Comparison of ENCODE assay signal across 15 mouse cellular contexts in the genomic region with DNA sequence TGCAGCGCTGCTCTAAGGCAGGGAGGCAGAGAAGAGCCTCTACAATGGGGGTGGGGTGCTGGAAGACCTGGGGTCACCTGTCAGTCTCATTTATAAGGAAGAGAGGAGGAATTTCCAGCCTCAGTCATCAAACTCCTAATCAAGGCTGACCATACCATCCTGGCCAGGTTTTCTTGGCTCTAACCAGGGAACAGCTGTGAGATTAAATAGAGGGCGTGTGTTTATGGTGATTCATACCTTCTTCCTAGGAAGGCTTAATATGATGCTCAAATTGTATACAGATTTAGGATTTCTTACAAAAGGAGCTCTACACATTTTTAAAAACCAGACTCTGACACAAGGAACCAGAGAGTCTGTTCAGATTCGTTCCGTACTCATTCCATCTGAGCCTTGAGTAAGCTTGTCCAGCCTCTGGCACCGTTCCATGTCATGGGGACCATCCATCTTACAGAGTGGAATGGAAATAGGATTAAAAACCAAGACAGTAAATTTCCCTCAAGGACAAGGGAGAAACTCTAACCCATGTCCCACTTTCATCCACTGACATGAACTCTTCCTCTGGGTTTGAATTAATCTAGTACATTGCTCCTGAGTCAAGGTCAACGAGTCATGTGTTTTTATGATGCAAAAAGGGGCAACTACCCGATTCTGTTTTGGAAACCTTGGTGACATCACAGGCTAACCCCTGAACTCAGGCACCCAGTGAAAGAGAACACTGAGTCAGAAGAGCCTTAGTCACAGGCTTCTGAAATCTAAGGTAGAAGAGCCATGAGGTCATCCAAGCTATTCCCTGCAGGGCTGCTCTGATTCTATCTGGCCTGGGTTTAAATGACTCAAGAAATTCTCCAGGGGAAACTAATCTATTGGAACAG. TPM values are rescaled to one million over a fixed set of nuclear protein-coding genes. Genes with fewer than 3 reads are reported as not detected.
DNase-seq lines count a peak whose midpoint lies in the region; ATAC-seq lines count a peak whose summit lies in the region.
"Had no signal": no experiment of that assay in that cellular context is flagged by ENCODE, and none has a peak within 500 bp of the region (broad histone marks: within the 10 kb centered on the region; RNA-seq: fewer than 3 reads in every experiment).

No protein-coding gene starts in this region.

- H3K4me2 ChIP-seq in neural tube, embryonic 13.5 days, result no peak overlapping the region
- no peak overlapping the region for H3K4me2 ChIP-seq in stomach, embryonic 16.5 days (ENCODE audit: low read depth, low read length)
- no peak overlapping the region for H3K4me2 ChIP-seq in midbrain, embryonic 11.5 days
- H3K4me2 ChIP-seq: midbrain, embryonic 15.5 days had no signal

- peak; percentile 35 for DNase-seq in cerebellum, adult 9-11 months
- no peak for DNase-seq in cerebellum, adult 11 months
- DNase-seq in neural tube, embryonic 10.5 days (ENCODE audit: extremely low spot score, low spot score), result no peak
- no peak for DNase-seq in midbrain, embryonic 11.5 days (ENCODE audit: low spot score, missing footprints)
- no peak for DNase-seq in embryo, embryonic 9.5 days (ENCODE audit: extremely low spot score)
- DNase-seq: liver, postnatal 0 days; thymus, adult 2 months had no signal

- no peak overlapping the region for H3K9ac ChIP-seq in neural tube, embryonic 13.5 days
- H3K9ac ChIP-seq in stomach, embryonic 16.5 days (ENCODE audit: low read length), result no peak overlapping the region
- H3K9ac ChIP-seq in midbrain, embryonic 11.5 days (ENCODE audit: low read length), result no peak overlapping the region
- H3K9ac ChIP-seq: liver, postnatal 0 days; midbrain, embryonic 15.5 days had no signal

- no peak for ATAC-seq in neural tube, embryonic 13.5 days (ENCODE audit: low read depth)
- ATAC-seq in stomach, embryonic 16.5 days (ENCODE audit: insufficient read depth, low FRiP score), result no peak
- no peak for ATAC-seq in midbrain, embryonic 11.5 days (ENCODE audit: low FRiP score)
- ATAC-seq: inflammation-experienced regulatory T-cells, adult 6 months; liver, postnatal 0 days; midbrain, embryonic 15.5 days had no signal

- peaks cover 54% of the 10 kb centered on the region for H3K36me3 ChIP-seq in neural tube, embryonic 13.5 days
- no peaks in the 10 kb centered on the region for H3K36me3 ChIP-seq in stomach, embryonic 16.5 days (ENCODE audit: control insufficient read depth, insufficient read depth, low read length)
- peaks cover 11% of the 10 kb centered on the region for H3K36me3 ChIP-seq in midbrain, embryonic 11.5 days (ENCODE audit: control insufficient read depth, insufficient read depth, low read length)

- 88% methylated on average over 7 of the region's 7 CpGs for WGBS in neural tube, embryonic 13.5 days
- 52% methylated on average over 7 of the region's 7 CpGs for WGBS in stomach, embryonic 16.5 days
- 92% methylated on average over 7 of the region's 7 CpGs for WGBS in midbrain, embryonic 11.5 days

- H3K9me3 ChIP-seq in neural tube, embryonic 13.5 days, result no peaks in the 10 kb centered on the region
- no peaks in the 10 kb centered on the region for H3K9me3 ChIP-seq in stomach, embryonic 16.5 days (replicated peaks; ENCODE audit: control insufficient read depth, low read length)
- no peaks in the 10 kb centered on the region for H3K9me3 ChIP-seq in midbrain, embryonic 11.5 days (ENCODE audit: control insufficient read depth, low read length)
- H3K9me3 ChIP-seq: limb, embryonic 10.5 days; midbrain, embryonic 15.5 days had no signal

- no peaks in the 10 kb centered on the region for H3K27me3 ChIP-seq in neural tube, embryonic 13.5 days
- no peaks in the 10 kb centered on the region for H3K27me3 ChIP-seq in stomach, embryonic 16.5 days (ENCODE audit: control insufficient read depth, insufficient read depth, low read length)
- H3K27me3 ChIP-seq in midbrain, embryonic 11.5 days (ENCODE audit: control insufficient read depth, insufficient read depth, low read length), result no peaks in the 10 kb centered on the region
- H3K27me3 ChIP-seq: midbrain, embryonic 15.5 days had no signal

- H3K4me3 ChIP-seq in neural tube, embryonic 13.5 days, result no peak overlapping the region
- H3K4me3 ChIP-seq in brown adipose tissue, adult 24 weeks (ENCODE audit: insufficient read depth, low read depth, low read length), result no peak overlapping the region
- H3K4me3 ChIP-seq in stomach, embryonic 16.5 days (replicated peaks; ENCODE audit: low read length), result no peak overlapping the region
- no peak overlapping the region for H3K4me3 ChIP-seq in midbrain, embryonic 11.5 days (ENCODE audit: low read depth, low read length)
- H3K4me3 ChIP-seq: erythroblast, embryonic 14.5 days; limb, embryonic 10.5 days; midbrain, embryonic 15.5 days had no signal

- peaks cover 37% of the 10 kb centered on the region for H3K4me1 ChIP-seq in neural tube, embryonic 13.5 days (replicated peaks)
- peaks cover 2% of the 10 kb centered on the region; the same call in 1 of the 2 replicates for H3K4me1 ChIP-seq in brown adipose tissue, adult 24 weeks (ENCODE audit: control insufficient read depth, insufficient read depth, insufficient read length, low read length)
- peaks cover 42% of the 10 kb centered on the region for H3K4me1 ChIP-seq in stomach, embryonic 16.5 days (ENCODE audit: control insufficient read depth, insufficient read depth, low read length)
- peaks cover 15% of the 10 kb centered on the region for H3K4me1 ChIP-seq in midbrain, embryonic 11.5 days (ENCODE audit: control insufficient read depth, insufficient read depth, low read length)

- 0 out of 2 replicates have a peak overlapping the region, but pooled peaks have one; percentile 49 for H3K27ac ChIP-seq in neural tube, embryonic 13.5 days (replicated peaks)
- H3K27ac ChIP-seq in brown adipose tissue, adult 24 weeks (replicated peaks; ENCODE audit: low read depth, low read length), result peak overlapping the region; percentile 2; the same call in 1 of the 2 replicates
- H3K27ac ChIP-seq in stomach, embryonic 16.5 days (ENCODE audit: low read length), result peak overlapping the region; percentile 84
- H3K27ac ChIP-seq in midbrain, embryonic 11.5 days (ENCODE audit: low read depth, low read length), result no peak overlapping the region
- H3K27ac ChIP-seq: limb, embryonic 10.5 days; midbrain, embryonic 15.5 days had no signal

RNA-seq across cellular contexts. Expression of a gene that starts 16.7 kb away (rescaled TPM):
- polyA plus RNA-seq in neural tube, embryonic 13.5 days (2015; fragmentation: Nextera tagmentation; extraction: Ambion mirVana), result not detected in 2 replicates
- not detected in 2 replicates for polyA plus RNA-seq in brown adipose tissue, adult 24 weeks (2012; ENCODE audit: insufficient read depth, insufficient read length, missing spikeins)
- polyA plus RNA-seq in stomach, embryonic 16.5 days (2015; fragmentation: Nextera tagmentation; extraction: Ambion mirVana), result not detected in 2 replicates
- polyA plus RNA-seq in midbrain, embryonic 11.5 days (2014; fragmentation: Nextera tagmentation; extraction: Ambion mirVana), result not detected in 2 replicates
- polyA plus RNA-seq: erythroblast, embryonic 14.5 days; heart, embryonic 14.5 days; inflammation-experienced regulatory T-cells, adult 6 months; limb, embryonic 10.5 days; liver, postnatal 0 days; midbrain, embryonic 15.5 days; thymus, adult 2 months had no signal

RNA-seq across cellular contexts. Expression of a gene that starts 22.5 kb away (rescaled TPM):
- 10.7 and 11.0 TPM in 2 replicates for polyA plus RNA-seq in neural tube, embryonic 13.5 days (2015; fragmentation: Nextera tagmentation; extraction: Ambion mirVana)
- polyA plus RNA-seq in brown adipose tissue, adult 24 weeks (2012; ENCODE audit: insufficient read depth, insufficient read length, missing spikeins), result 0.92 and 0.99 TPM in 2 replicates
- polyA plus RNA-seq in stomach, embryonic 16.5 days (2015; fragmentation: Nextera tagmentation; extraction: Ambion mirVana), result 11.1 and 12.6 TPM in 2 replicates
- 1.7 and 1.9 TPM in 2 replicates for polyA plus RNA-seq in midbrain, embryonic 11.5 days (2014; fragmentation: Nextera tagmentation; extraction: Ambion mirVana)
- polyA plus RNA-seq: inflammation-experienced regulatory T-cells, adult 6 months had no signal

RNA-seq across cellular contexts. Expression of a gene that starts 31.1 kb away (rescaled TPM):
- polyA plus RNA-seq in neural tube, embryonic 13.5 days (2015; fragmentation: Nextera tagmentation; extraction: Ambion mirVana), result 43.4 and 43.8 TPM in 2 replicates
- 84.9 and 87.3 TPM in 2 replicates for polyA plus RNA-seq in brown adipose tissue, adult 24 weeks (2012; ENCODE audit: insufficient read depth, insufficient read length, missing spikeins)
- 62.2 and 68.0 TPM in 2 replicates for polyA plus RNA-seq in stomach, embryonic 16.5 days (2015; fragmentation: Nextera tagmentation; extraction: Ambion mirVana)
- polyA plus RNA-seq in midbrain, embryonic 11.5 days (2014; fragmentation: Nextera tagmentation; extraction: Ambion mirVana), result 50.8 and 51.3 TPM in 2 replicates
